ENCODE assay signal across 10 mouse cellular contexts in the genomic region with DNA sequence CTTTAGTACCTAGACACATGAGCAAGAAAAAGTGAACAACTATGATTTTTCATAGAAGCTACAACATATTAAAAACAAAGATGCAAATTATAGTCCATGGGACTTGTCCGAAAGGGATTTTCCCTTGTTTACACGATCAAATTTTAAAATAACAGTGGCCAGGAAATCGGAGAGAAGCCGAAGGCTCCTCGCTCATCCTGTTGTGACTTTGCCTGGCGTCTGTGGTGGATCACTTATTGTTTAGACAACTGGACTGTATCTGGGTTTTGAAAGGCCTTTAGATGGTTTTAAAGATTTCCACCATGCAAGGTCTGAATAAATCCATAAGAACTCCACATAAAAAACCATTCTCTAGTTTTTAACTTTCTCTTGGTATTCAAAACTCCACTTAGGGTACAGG. TPM values are rescaled to one million over a fixed set of nuclear protein-coding genes. Genes with fewer than 3 reads are reported as not detected.
DNase-seq lines count a peak whose midpoint lies in the region; ATAC-seq and TF ChIP-seq lines count a peak whose summit lies in the region.
"Had no signal": no experiment of that assay in that cellular context is flagged by ENCODE, and none has a peak within 500 bp of the region (broad histone marks: within the 10 kb centered on the region; RNA-seq: fewer than 3 reads in every experiment).

No protein-coding gene starts in this region.

- no peak for DNase-seq in liver, embryonic 14.5 days (ENCODE audit: low read depth in 3 of 3, low spot score in 3 of 3)
- DNase-seq in liver, result no peak
- no peak for DNase-seq in intestine, embryonic 14.5 days (ENCODE audit: low spot score)
- no peak for DNase-seq in embryo, embryonic 10 days (ENCODE audit: low spot score)
- DNase-seq in adrenal gland, postnatal 10 days, result no peak
- DNase-seq in cerebellum, adult 11-12 months, result no peak
- DNase-seq: adrenal gland, postnatal 25 days had no signal

- 57% methylated on average over 6 of the region's 6 CpGs for WGBS in liver, embryonic 14.5 days (ENCODE audit: insufficient replicate concordance)
- 64% methylated on average over 6 of the region's 6 CpGs for WGBS in heart, embryonic 12.5 days
- 15% methylated on average over 6 of the region's 6 CpGs for WGBS in intestine, embryonic 14.5 days

- H3K27me3 ChIP-seq in liver, embryonic 14.5 days (ENCODE audit: control insufficient read depth, insufficient read depth, low read length), result no peaks in the 10 kb centered on the region; the same call in 1 of the 2 replicates
- H3K27me3 ChIP-seq in heart, embryonic 12.5 days (replicated peaks), result no peaks in the 10 kb centered on the region
- H3K27me3 ChIP-seq in intestine, embryonic 14.5 days (replicated peaks; ENCODE audit: control insufficient read depth, insufficient read depth, low read length), result no peaks in the 10 kb centered on the region
- H3K27me3 ChIP-seq in myocyte (ENCODE audit: control insufficient read depth, insufficient read depth, insufficient read length), result no peaks in the 10 kb centered on the region

- no peaks in the 10 kb centered on the region for H3K36me3 ChIP-seq in liver, embryonic 14.5 days (replicated peaks; ENCODE audit: control insufficient read depth, insufficient read depth, low read depth)
- H3K36me3 ChIP-seq in heart, embryonic 12.5 days, result no peaks in the 10 kb centered on the region
- no peaks in the 10 kb centered on the region for H3K36me3 ChIP-seq in intestine, embryonic 14.5 days (ENCODE audit: control insufficient read depth, insufficient read depth, low read length)
- no peaks in the 10 kb centered on the region for H3K36me3 ChIP-seq in myocyte (ENCODE audit: control insufficient read depth, insufficient read depth)
- H3K36me3 ChIP-seq: G1E had no signal

- no peak overlapping the region for H3ac ChIP-seq in myocyte (ENCODE audit: control insufficient read depth, insufficient read length)

- peaks cover 0 to 7% of the 10 kb centered on the region in 2 experiments; a peak in 2 of 4 replicates for H3K4me1 ChIP-seq in liver, embryonic 14.5 days (replicated peaks; ENCODE audit: control insufficient read depth in 2 of 2, insufficient read depth in 2 of 2, low read length in 1 of 2)
- 0 out of 2 replicates have a peak, but pooled peaks cover 5% of the 10 kb centered on the region for H3K4me1 ChIP-seq in heart, embryonic 12.5 days (replicated peaks)
- H3K4me1 ChIP-seq in intestine, embryonic 14.5 days (replicated peaks; ENCODE audit: control insufficient read depth, insufficient read depth, low read length), result peaks cover 8% of the 10 kb centered on the region

- H3K4me2 ChIP-seq in liver, embryonic 14.5 days (ENCODE audit: low read depth), result peak overlapping the region; percentile 97; the same call in 1 of the 2 replicates
- H3K4me2 ChIP-seq in heart, embryonic 12.5 days, result peak overlapping the region; percentile 50
- peak overlapping the region; percentile 67 for H3K4me2 ChIP-seq in intestine, embryonic 14.5 days (ENCODE audit: low read length)
- H3K4me2 ChIP-seq in myocyte (ENCODE audit: low read depth), result peak overlapping the region; percentile 80

- no peaks in the 10 kb centered on the region for H3K79me2 ChIP-seq in myocyte (ENCODE audit: control insufficient read depth, insufficient read depth)

- ATAC-seq in liver, embryonic 14.5 days (ENCODE audit: insufficient read depth), result no peak
- ATAC-seq in heart, embryonic 12.5 days (ENCODE audit: insufficient number of reproducible peaks, low FRiP score), result no peak
- no peak for ATAC-seq in intestine, embryonic 14.5 days (replicated peaks; ENCODE audit: low FRiP score, low TSS enrichment, low read depth)

- no peak overlapping the region for H3K4me3 ChIP-seq in liver, embryonic 14.5 days (ENCODE audit: insufficient read depth in 1 of 2, low read depth in 2 of 2, low read length in 2 of 2)
- H3K4me3 ChIP-seq in heart, embryonic 12.5 days, result no peak overlapping the region
- H3K4me3 ChIP-seq in intestine, embryonic 14.5 days (ENCODE audit: low read depth, low read length), result peak overlapping the region; percentile 81
- H3K4me3 ChIP-seq in myocyte, result peak overlapping the region; percentile 37

- H3K9ac ChIP-seq in liver, embryonic 14.5 days (replicated peaks), result no peak overlapping the region
- no peak overlapping the region for H3K9ac ChIP-seq in heart, embryonic 12.5 days
- H3K9ac ChIP-seq in intestine, embryonic 14.5 days (ENCODE audit: low read length), result peak overlapping the region; percentile 83

- TF ChIP-seq POLR2A in myocyte (IDR thresholded peaks at IDR 0.05; ENCODE audit: insufficient read length, low read depth), result no peak

- TF ChIP-seq EP300 in liver, embryonic 14.5 days (IDR thresholded peaks at IDR 0.05; ENCODE audit: low read depth), result no peak

- no peaks in the 10 kb centered on the region for H3K9me3 ChIP-seq in liver, embryonic 14.5 days (ENCODE audit: control insufficient read depth, low read length)
- no peaks in the 10 kb centered on the region for H3K9me3 ChIP-seq in heart, embryonic 12.5 days (replicated peaks)
- H3K9me3 ChIP-seq in intestine, embryonic 14.5 days (ENCODE audit: control insufficient read depth, low read length), result no peaks in the 10 kb centered on the region

- H3K27ac ChIP-seq in liver, embryonic 14.5 days, result no peak overlapping the region
- H3K27ac ChIP-seq in heart, embryonic 12.5 days (ENCODE audit: poor library complexity, severe bottlenecking), result no peak overlapping the region
- peak overlapping the region; percentile 85 for H3K27ac ChIP-seq in intestine, embryonic 14.5 days (ENCODE audit: low read depth)

- TF ChIP-seq CTCF in liver, embryonic 14.5 days (IDR thresholded peaks at IDR 0.05; ENCODE audit: low read depth), result no peak

TF ChIP-seq in myocyte, 11 proteins besides CTCF, POLR2A, EP300 and RAD21:
- TF ChIP-seq MAX (IDR thresholded peaks at IDR 0.05; ENCODE audit: low read depth) (no peak), CEBPB (IDR thresholded peaks at IDR 0.05; ENCODE audit: insufficient read depth, poor library complexity, severe bottlenecking) (no peak), E2F4 (IDR thresholded peaks at IDR 0.05; ENCODE audit: insufficient read depth) (no peak), SRF (IDR thresholded peaks at IDR 0.05; ENCODE audit: control insufficient read depth, insufficient read length, low read depth) (no peak), POLR2AphosphoS2 (IDR thresholded peaks at IDR 0.05; ENCODE audit: insufficient read length, low read depth) (no peak), TCF3 (IDR thresholded peaks at IDR 0.05; ENCODE audit: insufficient read length, low read depth) (no peak), USF1 (IDR thresholded peaks at IDR 0.05; ENCODE audit: low read depth) (no peak), TCF12 (IDR thresholded peaks at IDR 0.05; ENCODE audit: insufficient read depth, poor library complexity, severe bottlenecking) (no peak), MYOG (IDR thresholded peaks at IDR 0.05; ENCODE audit: control insufficient read depth in 1 of 3, insufficient read depth in 1 of 3, insufficient read length in 2 of 3, low read depth in 2 of 3) (no peak), REST (IDR thresholded peaks at IDR 0.05; ENCODE audit: insufficient read depth, insufficient read length) (no peak), MYOD1 (IDR thresholded peaks at IDR 0.05; ENCODE audit: control insufficient read depth in 1 of 3, insufficient read length in 2 of 3, low read depth in 2 of 3) (no peak)

RNA-seq across cellular contexts. Expression of a gene that starts 1.6 kb away (rescaled TPM):
- polyA plus RNA-seq in liver, embryonic 14.5 days (2012; rRNA removed), result 2.0 and 2.3 TPM in 2 replicates
- 1.8 and 2.6 TPM in 2 replicates for polyA plus RNA-seq in liver, embryonic 14.5 days (2014; fragmentation: Nextera tagmentation; extraction: Ambion mirVana)
- 14.6 and 14.8 TPM in 2 replicates for polyA plus RNA-seq in heart, embryonic 12.5 days (2016; fragmentation: Nextera tagmentation; extraction: Ambion mirVana)
- 63.8 and 71.0 TPM in 2 replicates for polyA plus RNA-seq in intestine, embryonic 14.5 days (2014; fragmentation: Nextera tagmentation; extraction: Ambion mirVana)
- polyA plus RNA-seq in myocyte (2012; fragmentation: generic; extraction: Trizol), result 4.1 TPM
- 10 to 100 TPM; 25.1 to 32.3 TPM for total RNA-seq in adrenal gland, postnatal 10 days (2021)

Comparison
In these comparisons a context has a peak if more than half of its experiments do, and no peak if none do; other contexts are left out.
1. H3K4me3 ChIP-seq: peak in intestine, embryonic 14.5 days (single experiment) and myocyte (single experiment); none in liver, embryonic 14.5 days (0 of 2) and heart, embryonic 12.5 days (single experiment).
2. Peak in every context shown above with its lines, with median percentiles within 50 percentile points of each other: H3K4me2 ChIP-seq.